12 mouse cellular contexts compared by ENCODE assay signal in genomic region chr2:4159574-4160203, GRCm38 (mm10).
A peak's percentile ranks its signal among the peaks of the same experiment; 100 is the strongest.
DNase-seq lines count a peak whose midpoint lies in the region; ATAC-seq and TF ChIP-seq lines count a peak whose summit lies in the region.
"Had no signal": no experiment of that assay in that cellular context is flagged by ENCODE, and none has a peak within 500 bp of the region (broad histone marks: within the 10 kb centered on the region; RNA-seq: fewer than 3 reads in every experiment).

No protein-coding gene starts in this region.

- peak overlapping the region; percentile 29 for H3K4me2 ChIP-seq in heart, embryonic 14.5 days (ENCODE audit: low read length)
- no peak overlapping the region for H3K4me2 ChIP-seq in heart, embryonic 12.5 days
- H3K4me2 ChIP-seq in lung, embryonic 14.5 days: no peak overlapping the region

- H3K27me3 ChIP-seq in heart, embryonic 14.5 days (ENCODE audit: control insufficient read depth, insufficient read depth, low read length): no peaks in the 10 kb centered on the region
- H3K27me3 ChIP-seq in heart, embryonic 12.5 days (replicated peaks): peaks cover 5% of the 10 kb centered on the region
- no peaks in the 10 kb centered on the region for H3K27me3 ChIP-seq in lung, embryonic 14.5 days (ENCODE audit: insufficient read depth, low read length)
- peaks cover under 1% of the 10 kb centered on the region; the same call in 1 of the 2 replicates for H3K27me3 ChIP-seq in embryonic facial prominence, embryonic 10.5 days (replicated peaks; ENCODE audit: low read depth, poor library complexity, severe bottlenecking)

- peak overlapping the region in 1 of 2 experiments; percentile 33; a peak in 1 of 4 replicates for H3K27ac ChIP-seq in heart, embryonic 14.5 days (replicated peaks in 1 of 2; ENCODE audit: control insufficient read depth in 1 of 2, insufficient read depth in 1 of 2, low read depth in 2 of 2, low read length in 2 of 2)
- no peak overlapping the region for H3K27ac ChIP-seq in heart, embryonic 12.5 days (ENCODE audit: poor library complexity, severe bottlenecking)
- no peak overlapping the region for H3K27ac ChIP-seq in lung, embryonic 14.5 days (ENCODE audit: low read depth)
- no peak overlapping the region for H3K27ac ChIP-seq in ES-E14 (ENCODE audit: insufficient read depth, low read depth, low read length, poor library complexity, severe bottlenecking)
- no peak overlapping the region for H3K27ac ChIP-seq in embryonic facial prominence, embryonic 10.5 days (replicated peaks)

- DNase-seq in lung, embryonic 14.5 days: peak; percentile 15
- no peak for DNase-seq in lung, postnatal 4 days
- DNase-seq in ES-E14 (ENCODE audit: low read depth, low spot score): peak; percentile 47
- no peak for DNase-seq in neural tube, embryonic 10.5 days (ENCODE audit: extremely low spot score, low spot score)
- no peak for DNase-seq in embryonic facial prominence, embryonic 10.5 days (ENCODE audit: low spot score)
- DNase-seq: adrenal gland, postnatal 36 days; cerebellum, adult 9-10 months; kidney, postnatal 14 days had no signal

- peaks cover 2 to 8% of the 10 kb centered on the region in 2 experiments; a peak in 2 of 4 replicates for H3K4me1 ChIP-seq in heart, embryonic 14.5 days (ENCODE audit: control insufficient read depth in 2 of 2, insufficient read depth in 2 of 2, low read length in 2 of 2)
- peaks cover 7% of the 10 kb centered on the region; the same call in 1 of the 2 replicates for H3K4me1 ChIP-seq in heart, embryonic 12.5 days (replicated peaks)
- H3K4me1 ChIP-seq in lung, embryonic 14.5 days (ENCODE audit: insufficient read depth): no peaks in the 10 kb centered on the region
- H3K4me1 ChIP-seq in ES-E14 (ENCODE audit: control insufficient read depth in 2 of 2, insufficient read depth in 2 of 2, low read length in 2 of 2, poor library complexity in 1 of 2): no peaks in the 10 kb centered on the region
- H3K4me1 ChIP-seq in embryonic facial prominence, embryonic 10.5 days: peaks cover 11% of the 10 kb centered on the region

- no peaks in the 10 kb centered on the region for H3K36me3 ChIP-seq in heart, embryonic 14.5 days (ENCODE audit: control insufficient read depth, insufficient read depth, low read length)
- H3K36me3 ChIP-seq in heart, embryonic 12.5 days: no peaks in the 10 kb centered on the region
- no peaks in the 10 kb centered on the region for H3K36me3 ChIP-seq in lung, embryonic 14.5 days (ENCODE audit: insufficient read depth)
- H3K36me3 ChIP-seq in ES-E14 (ENCODE audit: control insufficient read depth, insufficient read depth, low read length, poor library complexity, severe bottlenecking): no peaks in the 10 kb centered on the region
- H3K36me3 ChIP-seq in embryonic facial prominence, embryonic 10.5 days (replicated peaks): no peaks in the 10 kb centered on the region
- H3K36me3 ChIP-seq: G1E had no signal

- no peak overlapping the region for H3K4me3 ChIP-seq in heart, embryonic 14.5 days (ENCODE audit: control insufficient read depth in 1 of 2, insufficient read depth in 1 of 2, low read depth in 1 of 2, low read length in 2 of 2)
- H3K4me3 ChIP-seq in heart, embryonic 12.5 days: no peak overlapping the region
- no peak overlapping the region for H3K4me3 ChIP-seq in lung, embryonic 14.5 days (ENCODE audit: low read depth, low read length)
- H3K4me3 ChIP-seq in ES-E14 (ENCODE audit: insufficient read depth in 1 of 2, low read depth in 1 of 2, low read length in 2 of 2, poor library complexity in 1 of 2, severe bottlenecking in 1 of 2): peak overlapping the region in 1 of 2 experiments; percentile 30; a peak in 1 of 4 replicates
- H3K4me3 ChIP-seq in embryonic facial prominence, embryonic 10.5 days: no peak overlapping the region

- no peak overlapping the region for H3K9ac ChIP-seq in heart, embryonic 14.5 days (ENCODE audit: low read length)
- no peak overlapping the region for H3K9ac ChIP-seq in heart, embryonic 12.5 days
- no peak overlapping the region for H3K9ac ChIP-seq in lung, embryonic 14.5 days
- no peak overlapping the region for H3K9ac ChIP-seq in ES-E14 (ENCODE audit: insufficient read depth, low read depth, low read length, poor library complexity, severe bottlenecking)

- in situ Hi-C loops in ES-E14 (cut with MboI; ENCODE audit: low sequenced_read_pairs in 2 of 2, unreplicated experiment in 2 of 2): no loop called here

- TF ChIP-seq CTCF in lung, embryonic 14.5 days (IDR thresholded peaks at IDR 0.05; ENCODE audit: low read depth): peak; percentile 50

- 54% methylated on average over 15 of the region's 15 CpGs for WGBS in heart, embryonic 14.5 days
- WGBS in heart, embryonic 12.5 days: 59% methylated on average over 15 of the region's 15 CpGs
- 68% methylated on average over 15 of the region's 15 CpGs for WGBS in lung, embryonic 14.5 days
- WGBS in embryonic facial prominence, embryonic 10.5 days: 79% methylated on average over 15 of the region's 15 CpGs

- no peak for ATAC-seq in heart, embryonic 14.5 days (ENCODE audit: insufficient number of reproducible peaks, insufficient read depth, low FRiP score, low read depth)
- no peak for ATAC-seq in heart, embryonic 12.5 days (ENCODE audit: insufficient number of reproducible peaks, low FRiP score)
- no peak for ATAC-seq in lung, embryonic 14.5 days (ENCODE audit: insufficient read depth)
- ATAC-seq in megakaryocyte progenitor cell, adult 5-6 weeks (replicated peaks; ENCODE audit: poor library complexity): peak; percentile 37; the same call in 1 of the 2 replicates

- H3K9me3 ChIP-seq in heart, embryonic 14.5 days (ENCODE audit: control insufficient read depth, low read length): no peaks in the 10 kb centered on the region
- H3K9me3 ChIP-seq in heart, embryonic 12.5 days (replicated peaks): no peaks in the 10 kb centered on the region
- no peaks in the 10 kb centered on the region for H3K9me3 ChIP-seq in lung, embryonic 14.5 days (ENCODE audit: low read depth, low read length)
- H3K9me3 ChIP-seq in ES-E14 (ENCODE audit: control insufficient read depth, insufficient read depth, low read depth, low read length): no peaks in the 10 kb centered on the region
- no peaks in the 10 kb centered on the region for H3K9me3 ChIP-seq in embryonic facial prominence, embryonic 10.5 days
- H3K9me3 ChIP-seq: G1E had no signal

TF ChIP-seq in ES-E14, 5 proteins besides CTCF, POLR2A, EP300 and RAD21:
- TF ChIP-seq HCFC1 (IDR thresholded peaks at IDR 0.05; ENCODE audit: borderline replicate concordance, insufficient read depth, low read length) (no peak), ZC3H11A (IDR thresholded peaks at IDR 0.05; ENCODE audit: borderline replicate concordance, low read depth, low read length) (peak; percentile 26; the same call in 1 of the 2 replicates), MAFK (IDR thresholded peaks at IDR 0.05; ENCODE audit: insufficient read depth, low read depth, low read length) (no peak), CHD2 (IDR thresholded peaks at IDR 0.05; ENCODE audit: low read depth, low read length) (no peak), ZNF384 (IDR thresholded peaks at IDR 0.05; ENCODE audit: low read depth, low read length) (no peak)

Comparison
In these comparisons a context has a peak if more than half of its experiments do, and no peak if none do; other contexts are left out.
1. DNase-seq: peak in lung, embryonic 14.5 days (single experiment) and ES-E14 (single experiment); none in lung, postnatal 4 days (0 of 2), neural tube, embryonic 10.5 days (single experiment) and embryonic facial prominence, embryonic 10.5 days (single experiment).